In genomic region chr6:59354943-59355342, GRCm38 (mm10) we compare ENCODE assay signal across 25 mouse cellular contexts.
DNase-seq lines count a peak whose midpoint lies in the region; ATAC-seq and TF ChIP-seq lines count a peak whose summit lies in the region.
"Had no signal": no experiment of that assay in that cellular context is flagged by ENCODE, and none has a peak within 500 bp of the region (broad histone marks: within the 10 kb centered on the region; RNA-seq: fewer than 3 reads in every experiment).

No protein-coding gene starts in this region.

- 0 out of 2 replicates have a peak, but pooled peaks have one; percentile 5 for ATAC-seq in hindbrain, postnatal 0 days
- ATAC-seq in hindbrain, embryonic 12.5 days (ENCODE audit: low FRiP score): no peak
- ATAC-seq: activated CD4-positive, CD25-positive, alpha-beta regulatory T cell, adult 4 months; forebrain, embryonic 14.5 days; forebrain, embryonic 16.5 days had no signal

- H3K9ac ChIP-seq in hindbrain, postnatal 0 days (replicated peaks; ENCODE audit: low read length): no peak overlapping the region
- no peak overlapping the region for H3K9ac ChIP-seq in hindbrain, embryonic 12.5 days
- H3K9ac ChIP-seq: embryonic facial prominence, embryonic 13.5 days; embryonic facial prominence, embryonic 15.5 days; forebrain, embryonic 12.5 days had no signal

- no peak overlapping the region for H3K4me3 ChIP-seq in hindbrain, postnatal 0 days (ENCODE audit: low read length)
- H3K4me3 ChIP-seq in hindbrain, embryonic 12.5 days: no peak overlapping the region
- no peak overlapping the region for H3K4me3 ChIP-seq in C2C12 (ENCODE audit: insufficient read depth, poor library complexity, severe bottlenecking)
- H3K4me3 ChIP-seq: embryonic facial prominence, embryonic 13.5 days; embryonic facial prominence, embryonic 15.5 days; erythroblast, embryonic 14.5 days; forebrain, embryonic 10.5 days; forebrain, embryonic 12.5 days had no signal

- H3ac ChIP-seq in C2C12 (ENCODE audit: control insufficient read depth, insufficient read length, low read depth): no peak overlapping the region

- H3K9me3 ChIP-seq in hindbrain, postnatal 0 days (ENCODE audit: low read length): no peaks in the 10 kb centered on the region
- H3K9me3 ChIP-seq in hindbrain, embryonic 12.5 days (replicated peaks): no peaks in the 10 kb centered on the region
- H3K9me3 ChIP-seq: embryonic facial prominence, embryonic 13.5 days; embryonic facial prominence, embryonic 15.5 days; forebrain, embryonic 10.5 days; forebrain, embryonic 12.5 days had no signal

- H3K4me2 ChIP-seq in hindbrain, postnatal 0 days (ENCODE audit: low read depth, low read length): no peak overlapping the region
- H3K4me2 ChIP-seq in hindbrain, embryonic 12.5 days (replicated peaks): no peak overlapping the region
- H3K4me2 ChIP-seq: embryonic facial prominence, embryonic 13.5 days; embryonic facial prominence, embryonic 15.5 days; forebrain, embryonic 12.5 days had no signal

- H3K36me3 ChIP-seq in hindbrain, postnatal 0 days (ENCODE audit: insufficient read depth, low read length): peaks cover 4% of the 10 kb centered on the region; the same call in 1 of the 2 replicates
- no peaks in the 10 kb centered on the region for H3K36me3 ChIP-seq in hindbrain, embryonic 12.5 days
- H3K36me3 ChIP-seq in C2C12 (ENCODE audit: control insufficient read depth, insufficient read depth): no peaks in the 10 kb centered on the region
- H3K36me3 ChIP-seq: embryonic facial prominence, embryonic 13.5 days; embryonic facial prominence, embryonic 15.5 days; forebrain, embryonic 10.5 days; forebrain, embryonic 12.5 days had no signal

- WGBS in hindbrain, postnatal 0 days: 88% methylated on average over 7 of the region's 7 CpGs
- WGBS in hindbrain, embryonic 12.5 days: 97% methylated on average over 7 of the region's 7 CpGs

- no peaks in the 10 kb centered on the region for H3K27me3 ChIP-seq in hindbrain, postnatal 0 days (ENCODE audit: insufficient read depth, low read length)
- H3K27me3 ChIP-seq in hindbrain, embryonic 12.5 days: no peaks in the 10 kb centered on the region
- no peaks in the 10 kb centered on the region for H3K27me3 ChIP-seq in C2C12 (ENCODE audit: control insufficient read depth, insufficient read depth, insufficient read length)
- H3K27me3 ChIP-seq: embryonic facial prominence, embryonic 13.5 days; embryonic facial prominence, embryonic 15.5 days; forebrain, embryonic 12.5 days had no signal

- peak; percentile 4 for DNase-seq in hindbrain, postnatal 0 days (ENCODE audit: low spot score)
- peak; percentile 19 for DNase-seq in adipocyte (ENCODE audit: low spot score)
- DNase-seq in left cerebral cortex, postnatal 36 days (ENCODE audit: low spot score in 2 of 2): no peak
- DNase-seq in cerebellum, adult 18-20 months: no peak
- no peak for DNase-seq in cerebellum, adult 9-10 months
- DNase-seq: adrenal gland, adult 2 months; adrenal gland, postnatal 10 days; adrenal gland, postnatal 25 days; B cell, adult 2 months; cerebellum, adult 11 months; cerebellum, adult 2 months; cerebellum, adult 9-11 months; cerebellum, postnatal 14 days; cerebellum, postnatal 36 days; embryo, embryonic 11 days had no signal

- H3K79me2 ChIP-seq in C2C12 (ENCODE audit: control insufficient read depth, insufficient read depth): no peaks in the 10 kb centered on the region

- no peaks in the 10 kb centered on the region for H3K4me1 ChIP-seq in hindbrain, postnatal 0 days (ENCODE audit: insufficient read depth, low read length)
- H3K4me1 ChIP-seq in hindbrain, embryonic 12.5 days: no peaks in the 10 kb centered on the region
- H3K4me1 ChIP-seq: embryonic facial prominence, embryonic 13.5 days; embryonic facial prominence, embryonic 15.5 days; forebrain, embryonic 10.5 days; forebrain, embryonic 12.5 days had no signal

- H3K79me3 ChIP-seq in C2C12 (ENCODE audit: low read depth): no peaks in the 10 kb centered on the region

- H3K27ac ChIP-seq in hindbrain, postnatal 0 days: no peak overlapping the region
- no peak overlapping the region for H3K27ac ChIP-seq in hindbrain, embryonic 12.5 days
- H3K27ac ChIP-seq: embryonic facial prominence, embryonic 13.5 days; embryonic facial prominence, embryonic 15.5 days; forebrain, embryonic 10.5 days; forebrain, embryonic 12.5 days had no signal

- no peak for TF ChIP-seq CTCF in hindbrain, postnatal 0 days (IDR thresholded peaks at IDR 0.05; ENCODE audit: low read depth)
- no peak for TF ChIP-seq CTCF in C2C12 (IDR thresholded peaks at IDR 0.05; ENCODE audit: control insufficient read depth, insufficient read depth, insufficient read length)

- intact Hi-C loops in left cerebral cortex, postnatal 36 days (cut with DNase I): no loop called here

TF ChIP-seq in C2C12, 6 proteins besides CTCF, POLR2A, EP300 and RAD21:
- TF ChIP-seq MYOD1 (IDR thresholded peaks at IDR 0.05; ENCODE audit: control insufficient read depth, insufficient read length, low read depth) (peak; percentile 76), FOSL1 (IDR thresholded peaks at IDR 0.05; ENCODE audit: insufficient read depth, low read length, poor library complexity, severe bottlenecking) (no peak)

Comparison
In these comparisons a context has a peak if more than half of its experiments do, and no peak if none do; other contexts are left out.
1. DNase-seq: peak in hindbrain, postnatal 0 days (single experiment) and adipocyte (single experiment); none in left cerebral cortex, postnatal 36 days (0 of 2), cerebellum, adult 18-20 months (0 of 2) and cerebellum, adult 9-10 months (single experiment).